Mouse (Mus musculus) heart, postnatal 14 days (tissue): ENCODE data around the gene Twist2. TPM values are rescaled to one million over a fixed set of nuclear protein-coding genes. Genes with fewer than 3 reads are reported as not detected.
A peak's percentile ranks its signal among the peaks of the same experiment; 100 is the strongest.

Experiments used
- DNase-seq, 2 experiments: peaks; one replicate each; pipeline ENCODE4 v3.0.0; 2021 to 2022
- intact Hi-C: fragments of 180-260 bp; cut with DNase I; formaldehyde crosslinking; loops from one replicate; pipeline ENCODE4 v1.15.1; 2025
- long read RNA-seq, 2 experiments: library from polyadenylated mRNA; stranded (forward); transcript quantifications; one replicate each; pipeline ENCODE4 v2.0.0; 2021
- total RNA-seq, 2 experiments: library from RNA; stranded (reverse); gene quantifications; 2 replicates each; pipeline ENCODE4 v1.2.3; 2021

Twist2 gene
- total RNA-seq = 1 to 10 TPM; 2.5 to 4.4 TPM
- long read RNA-seq, experiment 1, transcript Twist2-201 (2 exons, 1,329 nt) = major isoform, 5 of 5 reads
- long read RNA-seq, experiment 1, partial matches to known transcripts = 0 of 5 reads
- long read RNA-seq, experiment 1, other reads (novel, unspliced or antisense) = 0 of 5 reads
- long read RNA-seq, experiment 2, partial matches to known transcripts = 0 of 2 reads
- long read RNA-seq, experiment 2, other reads (novel, unspliced or antisense) = 0 of 2 reads

GRCm38 (mm10) chr1:91800967-91801843 lies at the start of gene Twist2:
Twist2 (plus strand) TSS chr1:91801461.
- intact Hi-C loops = no loop called here
- peak; percentile 67 to 68 for DNase-seq

DNA sequence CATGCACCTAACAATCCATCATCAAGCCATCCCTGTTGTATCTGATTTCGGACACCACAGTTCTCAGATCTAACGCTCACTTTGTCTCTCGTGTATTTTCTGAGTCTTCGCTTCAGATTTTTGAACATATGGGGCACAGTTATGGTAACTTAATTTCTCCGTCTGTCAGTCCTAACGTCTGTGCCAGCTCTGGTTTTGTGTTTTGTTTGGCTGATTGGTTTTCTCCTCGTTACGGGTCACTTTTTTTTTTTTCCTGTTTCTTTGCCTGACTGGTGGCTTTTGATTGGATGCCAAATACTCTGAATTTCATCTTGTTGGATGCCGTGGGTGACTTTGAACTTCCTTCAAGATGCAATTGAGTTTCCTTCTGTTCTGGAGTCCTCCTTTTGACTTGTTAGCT lies 48.3 kb upstream of the Twist2 start:
- intact Hi-C loops = loop anchor here (10.0 kb wide), 1 partner anchor 148 kb away; no protein-coding TSS in a partner anchor
- no peak for DNase-seq

DNA sequence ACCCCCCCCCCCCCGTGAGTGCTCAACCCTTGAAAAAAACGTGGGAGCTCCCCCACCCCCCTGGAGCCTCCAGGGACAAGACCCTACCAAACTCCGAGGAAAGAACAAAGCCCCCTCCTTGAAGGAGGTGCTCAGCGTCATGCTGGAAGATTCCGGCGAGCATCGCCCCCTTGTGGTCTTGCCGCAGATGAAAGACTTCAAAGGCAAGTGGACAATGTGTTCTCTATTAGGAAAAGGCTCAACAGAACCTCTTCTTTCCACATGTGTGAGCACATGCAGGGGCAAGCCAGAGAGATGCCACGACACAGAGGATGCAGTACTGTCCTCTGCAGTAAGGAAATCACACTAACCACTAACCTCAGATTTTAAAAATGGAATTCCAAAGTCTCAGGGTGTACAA lies 46.2 kb upstream of the Twist2 start:
- peak; percentile 76 to 79 for DNase-seq
- intact Hi-C loops = loop anchor here (1.0 to 10.0 kb wide), 4 partner anchors 119 to 232 kb away; no protein-coding TSS in a partner anchor

DNA sequence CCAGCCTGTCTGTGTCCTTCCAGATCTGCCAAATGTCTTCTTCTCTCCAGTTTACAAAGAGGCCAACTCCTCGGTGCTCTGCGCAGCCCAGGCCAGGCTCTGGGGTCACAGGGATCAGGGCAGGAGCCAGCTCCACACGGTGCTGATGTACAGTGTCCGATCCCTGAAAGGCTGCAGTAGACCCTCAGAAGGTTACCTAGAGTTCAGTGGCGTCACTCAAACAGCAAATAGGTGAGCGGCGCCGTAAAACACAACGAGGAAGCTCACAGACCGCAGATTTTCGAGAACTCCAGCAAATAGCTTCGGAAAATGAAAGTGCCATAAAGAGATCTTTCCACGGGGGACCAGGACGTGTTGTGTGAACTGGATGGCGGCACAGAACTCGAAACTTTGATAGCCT lies 44.0 kb upstream of the Twist2 start:
- no peak for DNase-seq
- intact Hi-C loops = loop anchor here (10.0 kb wide), 1 partner anchor 152 kb away; no protein-coding TSS in a partner anchor

DNA sequence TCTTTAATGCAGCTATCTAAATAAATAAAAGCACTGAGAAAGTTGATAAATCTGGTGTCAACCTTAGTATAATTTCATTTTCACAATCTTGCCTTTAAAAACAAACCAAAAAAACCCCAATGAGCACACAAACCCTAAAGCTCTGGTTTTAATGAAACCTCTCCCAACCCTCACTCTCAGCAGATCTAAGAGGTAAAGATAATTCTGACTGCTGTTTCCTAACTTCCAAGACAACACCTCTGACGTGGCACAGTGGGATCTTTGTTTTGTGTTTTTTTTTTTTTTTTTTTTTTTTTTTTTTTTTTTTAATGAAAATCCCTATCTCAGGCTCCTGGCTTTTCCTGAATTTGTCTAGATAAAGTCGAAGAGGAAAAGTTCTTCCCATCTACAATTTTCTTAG lies 43.1 kb upstream of the Twist2 start:
- intact Hi-C loops = loop anchor here (10.0 kb wide), 1 partner anchor 153 kb away; no protein-coding TSS in a partner anchor
- DNase-seq = no peak

DNA sequence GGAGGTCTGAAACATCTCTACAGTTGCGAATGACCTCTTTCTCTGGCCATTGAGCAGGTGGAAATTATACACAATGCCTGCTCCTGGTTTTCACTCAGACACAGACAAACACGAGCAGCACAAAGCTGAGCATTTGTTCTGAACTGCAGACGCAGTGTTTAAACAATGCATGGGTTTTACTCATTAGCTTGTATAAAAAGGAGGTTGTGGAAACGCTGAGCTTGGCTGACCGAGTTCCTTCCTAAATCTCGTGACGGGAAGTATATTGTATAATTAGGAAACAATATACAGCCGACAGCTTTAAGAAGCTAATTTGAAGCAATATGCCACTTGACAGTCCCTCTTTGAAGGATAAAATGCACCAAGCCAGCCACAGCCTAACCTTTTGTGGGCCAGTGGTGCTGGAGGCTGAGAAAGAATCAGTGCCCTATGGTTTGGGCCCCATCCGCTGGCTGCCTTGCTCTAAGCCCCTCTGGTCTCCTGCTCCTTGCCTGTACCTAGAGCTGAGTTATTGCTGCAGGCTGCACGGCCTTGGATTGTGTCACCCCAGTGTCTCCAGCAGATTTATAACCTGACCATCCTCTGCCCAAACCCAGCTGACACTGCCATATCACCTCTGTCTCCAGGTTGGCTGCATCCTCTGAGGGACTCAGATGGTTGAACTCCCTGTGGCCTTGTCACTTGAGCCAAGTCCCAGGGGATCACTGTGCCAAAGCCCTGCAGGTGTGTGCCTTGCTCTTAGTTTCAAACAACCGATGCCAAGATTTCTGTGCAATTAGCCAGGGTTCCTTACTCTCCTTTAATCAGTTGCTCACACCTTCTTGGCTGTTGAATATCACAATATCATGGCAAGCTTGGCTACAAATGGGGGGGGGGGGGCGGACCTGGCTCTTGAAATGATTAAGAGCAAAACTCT lies 42.4 kb upstream of the Twist2 start:
- DNase-seq = no peak
- intact Hi-C loops = loop anchor here (10.0 kb wide), 1 partner anchor 154 kb away; no protein-coding TSS in a partner anchor

DNA sequence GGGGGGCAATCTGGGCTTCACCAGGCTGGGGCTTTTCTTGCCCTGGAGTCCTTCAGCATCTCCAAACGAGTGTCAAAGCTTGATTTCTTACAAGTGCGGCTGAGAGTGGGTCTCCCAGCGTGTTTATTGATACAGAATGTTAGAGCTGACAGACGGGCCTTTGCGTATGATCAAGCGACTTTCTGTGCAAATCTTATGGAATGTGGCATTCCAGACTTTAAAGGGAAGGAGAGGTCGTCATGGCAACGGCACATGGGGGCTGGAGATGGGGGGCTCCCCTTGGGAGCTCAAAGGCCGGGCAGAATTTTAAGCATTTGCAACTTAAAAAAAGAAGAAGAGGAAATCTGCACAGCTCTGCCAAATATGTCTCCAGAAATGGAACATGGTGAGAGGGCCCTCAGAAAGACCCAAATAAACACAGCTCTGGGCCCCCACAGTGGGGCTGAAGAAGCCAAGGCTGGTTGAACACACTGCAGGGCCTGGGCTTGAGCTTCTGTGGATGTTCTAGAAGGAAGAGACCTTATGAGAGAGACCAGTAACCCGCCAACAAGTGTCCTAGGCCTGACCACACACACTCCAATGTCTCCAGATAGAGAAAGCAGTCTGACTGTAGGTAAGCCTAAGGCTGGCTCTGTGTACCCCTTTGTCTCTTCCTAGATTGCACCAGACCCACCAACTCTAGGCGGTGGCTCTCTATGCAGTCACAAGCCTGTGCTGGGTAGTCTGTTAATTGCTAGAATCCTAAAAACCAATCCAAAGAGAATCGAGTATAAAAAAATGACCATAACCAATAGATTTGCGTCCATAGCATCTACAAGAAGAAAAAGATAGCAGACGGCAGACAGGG lies 40.9 kb upstream of the Twist2 start:
- intact Hi-C loops = no loop called here
- no peak for DNase-seq

GRCm38 (mm10) chr1:91762528-91763091 lies 38.7 kb upstream of the Twist2 start:
- intact Hi-C loops = no loop called here
- no peak for DNase-seq

GRCm38 (mm10) chr1:91770221-91770624 lies 31.0 kb upstream of the Twist2 start:
- intact Hi-C loops = no loop called here
- no peak for DNase-seq

DNA sequence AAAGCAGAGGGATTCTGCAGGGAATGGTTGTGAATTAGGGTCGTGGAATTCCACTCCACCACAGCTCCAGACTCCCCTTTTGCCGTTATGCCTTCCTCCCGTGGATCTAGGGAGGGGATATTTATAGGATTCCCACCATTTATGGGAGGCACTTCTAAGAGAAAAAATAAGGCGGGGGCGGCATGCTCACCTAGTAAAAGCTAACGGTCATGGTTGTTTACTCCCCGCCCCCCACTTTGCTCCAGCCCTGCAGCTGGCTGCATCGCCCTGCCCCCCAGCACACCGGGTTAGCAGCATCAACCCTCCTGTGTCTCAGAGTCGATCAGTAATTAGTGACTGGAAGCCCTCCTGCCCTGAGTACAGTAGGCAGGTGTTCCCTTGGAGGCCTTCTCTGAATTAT lies 30.6 kb upstream of the Twist2 start:
- no peak for DNase-seq
- intact Hi-C loops = no loop called here

GRCm38 (mm10) chr1:91776928-91777327 lies 24.3 kb upstream of the Twist2 start:
- no peak for DNase-seq
- intact Hi-C loops = no loop called here

- intact Hi-C loops = no loop called here
- DNase-seq = no peak
Measured at GRCm38 (mm10) chr1:91779819-91780218, 21.4 kb upstream of the Twist2 start.

- DNase-seq = peak; percentile 63
- intact Hi-C loops = no loop called here
Measured at GRCm38 (mm10) chr1:91781182-91781581, 20.1 kb upstream of the Twist2 start.

- intact Hi-C loops = no loop called here
- DNase-seq = no peak
Measured at GRCm38 (mm10) chr1:91784162-91784561, 17.1 kb upstream of the Twist2 start.

- DNase-seq = no peak
- intact Hi-C loops = no loop called here
Measured at GRCm38 (mm10) chr1:91799323-91799722, 1.9 kb upstream of the Twist2 start.

GRCm38 (mm10) chr1:91800348-91800747 lies 913 bp upstream of the Twist2 start:
- intact Hi-C loops = no loop called here
- DNase-seq = no peak

DNA sequence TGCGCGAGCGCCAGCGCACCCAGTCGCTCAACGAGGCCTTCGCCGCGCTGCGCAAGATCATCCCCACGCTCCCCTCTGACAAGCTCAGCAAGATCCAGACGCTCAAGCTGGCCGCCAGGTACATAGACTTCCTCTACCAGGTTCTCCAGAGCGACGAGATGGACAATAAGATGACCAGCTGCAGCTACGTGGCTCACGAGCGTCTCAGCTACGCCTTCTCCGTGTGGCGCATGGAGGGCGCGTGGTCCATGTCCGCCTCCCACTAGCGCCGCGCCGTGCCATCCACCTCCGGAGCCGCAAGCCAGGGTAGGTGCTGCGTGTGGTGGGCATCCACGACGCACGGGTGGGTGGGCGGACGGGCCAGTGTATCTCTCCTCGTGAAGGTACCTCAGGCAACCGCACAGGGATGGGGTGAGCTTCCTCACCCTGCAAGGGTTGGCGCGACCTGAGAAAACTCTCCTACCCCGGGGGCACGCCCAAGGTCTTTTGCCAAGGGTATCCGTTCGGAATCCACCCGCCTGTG lies 644 bp downstream of the Twist2 start:
- intact Hi-C loops = no loop called here
- DNase-seq = no peak

- no peak for DNase-seq
- intact Hi-C loops = no loop called here
Measured at GRCm38 (mm10) chr1:91802406-91803121, 1.3 kb downstream of the Twist2 start.
